Mouse (Mus musculus) liver, embryonic 13.5 days (tissue): ENCODE measurements around the gene Zdhhc3. TPM values are rescaled to one million over a fixed set of nuclear protein-coding genes. Genes with fewer than 3 reads are reported as not detected.

Experiments
- ATAC-seq: fragments of 200-750 bp; cut with Nextera tagmentation; 2 replicates; pipeline ENCODE4 v1.8.0; 2017; ENCODE audit warnings: low read depth, mild to moderate bottlenecking, moderate number of reproducible peaks, moderate library complexity
- DNase-seq: peaks from one replicate; pipeline ENCODE4 v3.0.0; 2022
- H3K27ac ChIP-seq: fragments of 300-500 bp; sonication (generic); 2 replicates; pipeline ENCODE4 v1.5.1; 2015; ENCODE audit warnings: moderate library complexity, mild to moderate bottlenecking, inconsistent platforms
- H3K27me3 ChIP-seq: fragments of 300-500 bp; sonication (generic); 2 replicates; pipeline ENCODE4 v1.6.1; 2015; ENCODE audit warnings: mild to moderate bottlenecking, inconsistent platforms
- H3K36me3 ChIP-seq: fragments of 300-500 bp; sonication (generic); 2 replicates; pipeline ENCODE4 v1.6.1; 2015; ENCODE audit warnings: mild to moderate bottlenecking, inconsistent platforms
- H3K4me1 ChIP-seq: fragments of 300-500 bp; sonication (generic); replicated peaks from 2 replicates; pipeline ENCODE4 v1.6.1; 2015; ENCODE audit warnings: inconsistent platforms
- H3K4me2 ChIP-seq: fragments of 300-500 bp; sonication (generic); 2 replicates; pipeline ENCODE4 v1.6.1; 2015; ENCODE audit warnings: inconsistent platforms, mild to moderate bottlenecking, moderate library complexity
- H3K4me3 ChIP-seq: fragments of 300-500 bp; sonication (generic); replicated peaks from 2 replicates; pipeline ENCODE4 v1.5.1; 2015; ENCODE audit warnings: mild to moderate bottlenecking, inconsistent platforms
- H3K9ac ChIP-seq: fragments of 300-500 bp; sonication (generic); 2 replicates; pipeline ENCODE4 v1.6.1; 2015; ENCODE audit warnings: mild to moderate bottlenecking, inconsistent platforms
- H3K9me3 ChIP-seq: fragments of 300-500 bp; sonication (generic); replicated peaks from 2 replicates; pipeline ENCODE4 v1.6.1; 2016; ENCODE audit warnings: inconsistent platforms
- WGBS: fragments of 180-500 bp; shearing (Covaris S2); methylation state at CpG from one replicate; pipeline ENCODE4 v1.1.7; 2015; ENCODE audit not compliant: insufficient replicate concordance; 5-methylcytosine and 5-hydroxymethylcytosine counted together
- polyA plus RNA-seq: library from polyadenylated mRNA; unstranded; fragments of >200 nt; fragmentation: Nextera tagmentation; extraction: Ambion mirVana; gene quantifications from 2 replicates; pipeline ENCODE4 v1.2.1, GENCODE M21; 2015

The Zdhhc3 gene
- polyA plus RNA-seq, result 37.9 and 43.3 TPM in 2 replicates

- DNase-seq, result peak; percentile 80
- H3K4me3 ChIP-seq, result peak within 1 kb of the TSS; percentile 92
- under 1% methylated on average over 79 of the region's 79 CpGs for WGBS
- peak within 1 kb of the TSS; percentile 90 for H3K4me2 ChIP-seq
- no peaks in the 10 kb centered on the region for H3K27me3 ChIP-seq
- H3K9ac ChIP-seq, result peak within 1 kb of the TSS; percentile 94
- H3K9me3 ChIP-seq, result no peaks in the 10 kb centered on the region
- ATAC-seq, result peak; percentile 93
- peaks cover 31% of the 10 kb centered on the region for H3K36me3 ChIP-seq
- peak within 1 kb of the TSS; percentile 88 for H3K27ac ChIP-seq
- H3K4me1 ChIP-seq, result peaks cover 55% of the 10 kb centered on the region
These were observed at the start of gene Zdhhc3, which contains the start of gene Exosc7 for GRCm38 (mm10) chr9:123112805-123113521. Gene Zdhhc3, minus strand, starts transcription at chr9:123113205. Gene Exosc7, plus strand, starts transcription at chr9:123113215.

DNA sequence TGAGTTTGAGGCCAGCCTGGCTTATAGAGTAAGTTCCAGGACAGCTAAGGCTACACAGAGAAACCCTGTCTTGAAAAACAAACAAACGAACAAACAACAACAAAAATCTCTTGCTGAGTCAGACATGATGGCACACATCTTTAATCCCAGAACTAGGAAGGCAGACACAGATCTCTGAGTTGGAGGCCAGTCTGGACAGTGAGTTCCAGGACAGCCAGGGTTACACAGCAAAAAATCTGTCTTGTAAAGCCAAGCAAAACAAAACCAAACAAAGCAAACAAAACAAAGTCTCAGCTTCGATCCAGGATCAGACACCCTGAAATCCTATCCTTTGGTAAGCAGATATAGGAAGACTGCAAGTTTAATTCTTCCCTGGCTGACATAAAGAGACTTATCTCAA, 48.8 kb upstream of the Zdhhc3 start:
- Histone ChIP-seq H3K27me3 (no peaks in the 10 kb centered on the region), H3K9me3 (no peaks in the 10 kb centered on the region), H3K27ac (no peak overlapping the region), H3K4me2 (no peak overlapping the region), H3K9ac (no peak overlapping the region), H3K36me3 (no peaks in the 10 kb centered on the region), H3K4me3 (no peak overlapping the region), H3K4me1 (peaks cover 1% of the 10 kb centered on the region; the same call in 1 of the 2 replicates)
- DNase-seq, result no peak
- no peak for ATAC-seq
- WGBS, result 60% methylated on average over 2 of the region's 2 CpGs

GRCm38 (mm10) chr9:123159330-123159729, 46.3 kb upstream of the Zdhhc3 start:
- H3K36me3 ChIP-seq, result no peaks in the 10 kb centered on the region
- H3K9ac ChIP-seq, result no peak overlapping the region
- no peak overlapping the region for H3K27ac ChIP-seq
- DNase-seq (peak; percentile 37), ATAC-seq (no peak)
- 42% methylated on average over 7 of the region's 7 CpGs for WGBS
- H3K4me3 ChIP-seq, result no peak overlapping the region
- H3K27me3 ChIP-seq, result no peaks in the 10 kb centered on the region
- no peaks in the 10 kb centered on the region for H3K9me3 ChIP-seq
- peaks cover 6% of the 10 kb centered on the region; the same call in 1 of the 2 replicates for H3K4me1 ChIP-seq
- H3K4me2 ChIP-seq, result no peak overlapping the region

DNA sequence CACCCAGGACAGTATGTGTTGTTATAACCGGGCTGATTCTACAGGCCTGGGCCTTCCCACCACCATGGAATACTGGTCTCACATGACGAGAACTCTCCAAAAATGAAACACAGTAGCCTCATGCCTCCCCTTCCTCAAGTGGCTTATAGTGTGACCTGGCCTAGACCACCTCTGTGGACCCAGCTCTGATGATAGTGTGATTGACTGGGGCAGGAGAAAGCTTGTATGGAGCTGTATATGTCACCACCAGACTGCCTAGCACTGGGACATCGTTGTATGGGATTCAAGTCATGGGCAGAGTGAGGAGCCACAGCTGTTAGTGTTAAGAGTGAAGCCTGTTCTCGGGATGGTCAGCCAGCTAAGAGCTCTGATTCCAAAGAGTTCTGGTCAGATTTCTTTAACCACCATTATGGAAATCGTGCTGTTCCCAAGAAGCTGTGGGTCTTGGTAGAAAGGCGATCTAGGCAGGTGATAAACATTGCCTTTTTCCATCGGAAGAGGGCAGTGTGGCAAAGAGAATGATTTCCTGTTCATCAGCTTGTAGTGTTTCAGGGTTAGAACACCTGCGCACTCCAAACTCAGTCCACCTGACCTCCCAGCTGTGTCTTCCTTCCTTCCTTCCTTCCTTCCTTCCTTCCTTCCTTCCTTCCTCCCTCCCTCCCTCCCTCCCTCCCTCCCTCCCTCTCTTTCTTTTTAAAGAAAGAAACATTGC, 45.3 kb upstream of the Zdhhc3 start:
- Histone ChIP-seq H3K4me2 (no peak overlapping the region), H3K9ac (no peak overlapping the region), H3K27ac (no peak overlapping the region), H3K4me1 (peaks cover 6% of the 10 kb centered on the region; the same call in 1 of the 2 replicates), H3K36me3 (no peaks in the 10 kb centered on the region), H3K4me3 (no peak overlapping the region), H3K9me3 (no peaks in the 10 kb centered on the region), H3K27me3 (no peaks in the 10 kb centered on the region)
- WGBS, result 44% methylated on average over 8 of the region's 8 CpGs
- peak; percentile 20 for DNase-seq
- ATAC-seq, result no peak

- no peak overlapping the region for H3K9ac ChIP-seq
- ATAC-seq, result no peak
- H3K4me1 ChIP-seq, result peaks cover 6% of the 10 kb centered on the region; the same call in 1 of the 2 replicates
- no peak overlapping the region for H3K4me2 ChIP-seq
- H3K36me3 ChIP-seq, result no peaks in the 10 kb centered on the region
- H3K4me3 ChIP-seq, result no peak overlapping the region
- DNase-seq, result no peak
- H3K9me3 ChIP-seq, result no peaks in the 10 kb centered on the region
- H3K27me3 ChIP-seq, result no peaks in the 10 kb centered on the region
- no peak overlapping the region for H3K27ac ChIP-seq
These were observed 44.7 kb upstream of the Zdhhc3 start for GRCm38 (mm10) chr9:123157699-123158098.

- no peak overlapping the region for H3K9ac ChIP-seq
- H3K4me3 ChIP-seq, result no peak overlapping the region
- H3K27me3 ChIP-seq, result no peaks in the 10 kb centered on the region
- peak; percentile 65 for ATAC-seq
- no peak overlapping the region for H3K27ac ChIP-seq
- DNase-seq, result peak; percentile 5
- peak overlapping the region; percentile 46 for H3K4me2 ChIP-seq
- 49% methylated on average over 30 of the region's 30 CpGs for WGBS
- no peaks in the 10 kb centered on the region for H3K9me3 ChIP-seq
- no peaks in the 10 kb centered on the region for H3K36me3 ChIP-seq
- H3K4me1 ChIP-seq, result peaks cover 6% of the 10 kb centered on the region; the same call in 1 of the 2 replicates
These were observed 43.9 kb upstream of the Zdhhc3 start for GRCm38 (mm10) chr9:123156910-123157361.

- no peak overlapping the region for H3K27ac ChIP-seq
- H3K9me3 ChIP-seq, result no peaks in the 10 kb centered on the region
- no peaks in the 10 kb centered on the region for H3K36me3 ChIP-seq
- ATAC-seq (no peak), DNase-seq (no peak)
- H3K4me3 ChIP-seq, result no peak overlapping the region
- H3K4me1 ChIP-seq, result peaks cover 6% of the 10 kb centered on the region; the same call in 1 of the 2 replicates
- H3K9ac ChIP-seq, result no peak overlapping the region
- no peak overlapping the region for H3K4me2 ChIP-seq
- 67% methylated on average over 2 of the region's 2 CpGs for WGBS
- no peaks in the 10 kb centered on the region for H3K27me3 ChIP-seq
These were observed 40.1 kb upstream of the Zdhhc3 start for GRCm38 (mm10) chr9:123153121-123153520.

DNA sequence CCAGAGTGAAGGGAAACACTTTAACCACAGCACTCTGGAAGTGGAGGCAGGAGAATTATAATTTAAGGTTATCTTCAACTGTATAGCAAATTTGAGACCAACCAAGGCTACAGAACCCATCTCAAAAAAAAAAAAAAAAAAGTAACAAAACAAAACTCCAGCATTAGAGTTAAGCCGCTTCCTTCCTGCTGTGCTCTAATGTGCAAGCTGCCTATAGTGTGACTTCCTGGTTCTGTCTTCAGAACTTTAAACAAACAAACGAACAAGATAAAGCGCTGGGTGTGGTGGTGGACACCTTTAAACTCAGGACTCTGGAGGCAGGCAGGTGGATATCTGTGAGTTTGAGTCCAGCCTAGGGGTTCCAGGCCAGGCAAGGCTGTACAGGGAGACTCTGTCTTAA, 39.0 kb upstream of the Zdhhc3 start:
- Histone ChIP-seq H3K4me1 (peaks cover 6% of the 10 kb centered on the region; the same call in 1 of the 2 replicates), H3K4me3 (no peak overlapping the region), H3K4me2 (no peak overlapping the region), H3K27ac (no peak overlapping the region), H3K36me3 (no peaks in the 10 kb centered on the region), H3K27me3 (no peaks in the 10 kb centered on the region), H3K9me3 (no peaks in the 10 kb centered on the region), H3K9ac (no peak overlapping the region)
- DNase-seq (no peak), ATAC-seq (no peak)
- WGBS, result 29% methylated on average over 3 of the region's 3 CpGs

GRCm38 (mm10) chr9:123151561-123151960, 38.6 kb upstream of the Zdhhc3 start:
- no peak overlapping the region for H3K27ac ChIP-seq
- H3K9me3 ChIP-seq, result no peaks in the 10 kb centered on the region
- DNase-seq (no peak), ATAC-seq (no peak)
- H3K36me3 ChIP-seq, result no peaks in the 10 kb centered on the region
- H3K9ac ChIP-seq, result no peak overlapping the region
- 29% methylated on average over 1 of the region's 1 CpGs for WGBS
- no peak overlapping the region for H3K4me3 ChIP-seq
- no peaks in the 10 kb centered on the region for H3K27me3 ChIP-seq
- H3K4me2 ChIP-seq, result no peak overlapping the region
- H3K4me1 ChIP-seq, result peaks cover 2% of the 10 kb centered on the region; the same call in 1 of the 2 replicates

- WGBS, result 67% methylated on average over 5 of the region's 5 CpGs
- DNase-seq (no peak), ATAC-seq (no peak)
- Histone ChIP-seq H3K4me2 (no peak within 1 kb of the TSS), H3K9ac (no peak within 1 kb of the TSS), H3K4me1 (no peaks in the 10 kb centered on the region), H3K9me3 (peaks cover 3% of the 10 kb centered on the region; the same call in 1 of the 2 replicates), H3K4me3 (no peak within 1 kb of the TSS), H3K27ac (no peak within 1 kb of the TSS), H3K36me3 (no peaks in the 10 kb centered on the region), H3K27me3 (no peaks in the 10 kb centered on the region)
These were observed 37.4 kb upstream of the Zdhhc3 start, which contains the start of gene Clec3b for GRCm38 (mm10) chr9:123150241-123151020. Gene Clec3b, plus strand, starts transcription at chr9:123150946.

- ATAC-seq, result no peak
- WGBS, result 75% methylated on average over 5 of the region's 5 CpGs
- H3K36me3 ChIP-seq, result peaks cover 9% of the 10 kb centered on the region
- H3K9ac ChIP-seq, result no peak overlapping the region
- no peaks in the 10 kb centered on the region for H3K27me3 ChIP-seq
- H3K4me1 ChIP-seq, result no peaks in the 10 kb centered on the region
- peaks cover 15% of the 10 kb centered on the region for H3K9me3 ChIP-seq
- no peak overlapping the region for H3K27ac ChIP-seq
- H3K4me2 ChIP-seq, result no peak overlapping the region
- H3K4me3 ChIP-seq, result no peak overlapping the region
- DNase-seq, result no peak
These were observed 35.4 kb upstream of the Zdhhc3 start for GRCm38 (mm10) chr9:123148430-123148829.
